Mouse (Mus musculus) CD8-positive naive resting alpha-beta T cell, adult 2 months (primary cell): Measurements from ENCODE around the gene Caskin2.
A peak's percentile ranks its signal among the peaks of the same experiment; 100 is the strongest.

Experiments
- DNase-seq, 2 experiments: peaks; one replicate each; pipeline ENCODE4 v3.0.0; 2022; ENCODE audit warnings: low read depth in 2 of 2, low spot score in 2 of 2

Caskin2 gene

GRCm38 (mm10) chr11:115831518-115831917 lies 18.1 kb upstream of the Caskin2 start:
- DNase-seq = no peak

GRCm38 (mm10) chr11:115830550-115831325 lies 17.3 kb upstream of the Caskin2 start:
- no peak for DNase-seq

GRCm38 (mm10) chr11:115829036-115829435 lies 15.6 kb upstream of the Caskin2 start:
- no peak for DNase-seq

GRCm38 (mm10) chr11:115827624-115828023 lies 14.2 kb upstream of the Caskin2 start:
- no peak for DNase-seq

GRCm38 (mm10) chr11:115826487-115826886 lies 13.0 kb upstream of the Caskin2 start:
- no peak for DNase-seq

GRCm38 (mm10) chr11:115824813-115825212 lies 11.4 kb upstream of the Caskin2 start:
- no peak for DNase-seq

- DNase-seq = peak; percentile 51 to 66
These were observed 10.6 kb upstream of the Caskin2 start, which contains the start of gene Llgl2 for GRCm38 (mm10) chr11:115823774-115824740. Gene Llgl2, plus strand, starts transcription at chr11:115824049.

GRCm38 (mm10) chr11:115821001-115821400 lies 7.6 kb upstream of the Caskin2 start:
- no peak for DNase-seq

GRCm38 (mm10) chr11:115819915-115820623 lies 6.6 kb upstream of the Caskin2 start:
- no peak for DNase-seq

- no peak for DNase-seq
These were observed 3.9 kb upstream of the Caskin2 start for GRCm38 (mm10) chr11:115817331-115817730.

GRCm38 (mm10) chr11:115814605-115815450 lies 1.4 kb upstream of the Caskin2 start, which contains the start of gene Tsen54:
Gene Tsen54, plus strand, starts transcription at chr11:115814724.
- peak; percentile 60 to 78 for DNase-seq

- DNase-seq = peak; percentile 8 to 13
These were observed 662 bp downstream of the Caskin2 start for GRCm38 (mm10) chr11:115812533-115813420.

GRCm38 (mm10) chr11:115812095-115812494 lies 1.3 kb downstream of the Caskin2 start:
- no peak for DNase-seq

GRCm38 (mm10) chr11:115811381-115812093 lies 1.9 kb downstream of the Caskin2 start:
- no peak for DNase-seq

- no peak for DNase-seq
These were observed 3.1 kb downstream of the Caskin2 start for GRCm38 (mm10) chr11:115810377-115810776.

GRCm38 (mm10) chr11:115809311-115809781 lies 4.1 kb downstream of the Caskin2 start:
- no peak for DNase-seq

- DNase-seq = no peak
These were observed 4.6 kb downstream of the Caskin2 start for GRCm38 (mm10) chr11:115808696-115809310.

GRCm38 (mm10) chr11:115807971-115808370 lies 5.5 kb downstream of the Caskin2 start:
- no peak for DNase-seq
